Mouse (Mus musculus): ENCODE results near the gene Shprh.
A peak's percentile ranks its signal among the peaks of the same experiment; 100 is the strongest.
"Not testable (repeated sequence)": the region's sequence is repeated elsewhere in the genome, so short reads cannot be mapped to it uniquely, and the experiment has no call there.

Shprh gene

DNA sequence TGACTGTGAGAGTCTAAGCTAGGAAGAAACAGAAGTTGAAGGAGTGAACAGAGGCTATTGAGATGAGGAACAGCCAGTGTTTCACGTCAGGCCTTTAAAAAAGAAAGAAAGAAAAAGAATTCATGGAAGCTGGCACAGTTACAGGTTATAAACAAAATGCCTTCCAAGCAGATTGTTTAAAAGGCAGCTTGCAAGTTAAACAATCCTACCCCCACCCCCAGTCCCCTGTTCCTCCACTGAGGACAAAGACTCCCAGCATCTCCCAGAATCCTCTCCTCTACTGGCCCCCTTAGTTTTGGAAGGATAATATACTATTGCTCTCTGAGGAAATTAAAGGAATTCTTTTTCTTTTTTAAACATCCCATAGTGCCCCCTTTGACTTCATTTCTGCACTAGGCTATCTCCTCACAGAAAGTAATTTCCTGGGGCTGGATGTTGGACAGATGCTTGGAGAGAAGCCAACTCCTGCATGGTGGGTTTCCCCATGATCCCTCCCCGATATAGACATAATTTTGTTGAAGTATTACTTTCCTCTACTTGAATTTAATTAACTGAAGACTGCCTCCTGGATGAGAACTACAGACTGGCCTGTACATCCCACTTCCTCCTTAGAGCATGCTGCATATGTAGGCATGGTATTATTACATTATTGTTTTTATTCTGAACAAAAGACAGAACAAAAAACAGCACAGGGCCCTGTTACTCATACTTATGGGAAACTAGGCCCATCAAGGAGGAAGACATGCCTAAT is 101.2 kb downstream of the Shprh start:
- peak; percentile 18 for DNase-seq

DNA sequence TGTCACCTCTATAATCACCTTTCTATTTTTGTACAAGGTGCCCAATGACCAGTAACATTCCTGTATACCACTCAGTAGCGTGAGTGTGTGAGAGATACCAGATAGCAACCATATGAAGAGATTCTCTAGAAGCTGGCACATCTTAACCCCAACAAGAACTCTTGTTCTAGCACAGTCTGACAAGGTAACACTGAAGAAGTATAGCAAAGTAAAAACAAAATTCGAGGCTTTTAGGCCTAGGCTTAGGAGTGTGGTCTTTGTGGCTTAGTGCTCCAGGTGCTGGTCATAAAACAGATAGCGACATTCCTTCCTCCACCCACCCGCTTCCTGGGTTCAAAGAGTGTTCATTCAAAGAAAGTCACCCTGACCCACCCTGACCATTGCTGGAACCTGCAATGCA is 104.4 kb downstream of the Shprh start:
- DNase-seq, result not testable (repeated sequence)

DNA sequence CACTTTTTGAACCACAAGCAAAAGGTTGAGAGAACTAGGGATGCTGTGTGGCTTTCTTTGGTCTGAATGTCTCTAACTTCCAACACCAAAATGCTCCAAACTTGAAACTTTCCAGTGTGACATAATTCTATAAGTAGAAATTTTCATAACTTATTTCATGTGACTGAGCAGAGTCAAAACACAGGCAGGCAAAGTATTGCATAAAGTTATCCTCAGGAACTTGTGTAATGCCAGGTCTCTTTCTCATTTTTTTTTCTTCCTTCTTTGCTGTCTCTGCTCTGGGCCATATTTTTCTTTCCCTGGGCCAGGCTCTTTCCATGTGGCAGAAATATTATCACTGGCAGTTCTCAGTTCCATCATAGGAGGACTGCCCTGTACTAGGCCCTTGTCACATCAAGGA is 110.9 kb downstream of the Shprh start:
- no peak for DNase-seq

DNA sequence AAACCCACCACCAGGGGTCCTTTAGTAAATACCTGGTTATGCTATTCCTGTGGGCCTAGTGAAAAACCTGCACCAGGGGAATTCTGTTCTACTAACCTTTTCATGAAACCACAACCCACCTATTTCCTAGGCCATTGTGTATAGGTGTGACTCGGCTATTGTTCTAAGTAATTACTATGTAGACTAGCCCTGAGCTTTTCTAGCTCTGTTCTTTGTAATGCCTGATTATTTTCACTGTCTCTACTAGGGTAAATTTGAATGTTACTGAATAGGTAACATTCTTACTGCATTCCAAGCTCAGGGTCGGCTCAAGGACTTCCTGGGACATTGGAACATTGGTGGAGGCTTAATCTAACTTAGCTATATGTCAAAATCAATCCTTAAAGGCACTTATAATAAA is 113.1 kb downstream of the Shprh start:
- not testable (repeated sequence) for DNase-seq

DNA sequence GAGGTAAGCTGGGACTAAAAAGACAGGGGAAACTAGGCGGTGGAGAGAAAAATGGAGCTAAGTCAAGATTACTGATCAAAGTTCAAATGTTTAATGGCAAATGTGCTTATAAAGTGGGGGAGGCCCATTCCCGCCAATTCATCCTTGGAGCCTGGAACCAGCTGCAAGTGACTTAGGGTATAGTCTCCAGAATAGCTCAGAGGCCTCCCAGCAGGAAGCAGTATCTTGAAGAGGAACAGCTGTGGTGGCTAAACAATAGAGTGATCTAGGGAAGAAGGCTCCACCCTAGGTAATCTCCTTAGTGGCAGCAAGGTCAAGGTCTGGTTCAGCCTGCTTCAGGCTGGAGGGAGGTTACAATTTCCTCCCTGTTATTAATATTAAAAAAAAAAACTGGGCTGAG is 114.6 kb downstream of the Shprh start:
- not testable (repeated sequence) for DNase-seq
